31 mouse cellular contexts compared by ENCODE assay signal in genomic region chrX:98052811-98053210, GRCm38 (mm10).
"Had no signal": no experiment of that assay in that cellular context is flagged by ENCODE, and none has a peak within 500 bp of the region (broad histone marks: within the 10 kb centered on the region; RNA-seq: fewer than 3 reads in every experiment).

No protein-coding gene starts in this region.

- H3K4me1 ChIP-seq: limb, embryonic 10.5 days; limb, embryonic 12.5 days; limb, embryonic 13.5 days; limb, embryonic 15.5 days; liver, embryonic 12.5 days; liver, embryonic 13.5 days; liver, embryonic 15.5 days; lung, embryonic 15.5 days; megakaryocyte, embryonic 14.5 days; midbrain, embryonic 10.5 days; midbrain, embryonic 12.5 days; midbrain, embryonic 13.5 days; midbrain, embryonic 15.5 days; neural tube, embryonic 12.5 days had no signal

- H3K36me3 ChIP-seq: limb, embryonic 10.5 days; limb, embryonic 12.5 days; limb, embryonic 13.5 days; limb, embryonic 15.5 days; liver, embryonic 12.5 days; liver, embryonic 13.5 days; liver, embryonic 15.5 days; lung, embryonic 15.5 days; midbrain, embryonic 10.5 days; midbrain, embryonic 12.5 days; midbrain, embryonic 13.5 days; midbrain, embryonic 15.5 days; neural tube, embryonic 12.5 days had no signal

- H3K9ac ChIP-seq: limb, embryonic 12.5 days; limb, embryonic 13.5 days; limb, embryonic 15.5 days; liver, embryonic 12.5 days; liver, embryonic 13.5 days; liver, embryonic 14.5 days; liver, embryonic 15.5 days; lung, embryonic 14.5 days; lung, embryonic 15.5 days; midbrain, embryonic 12.5 days; midbrain, embryonic 13.5 days; midbrain, embryonic 15.5 days; neural tube, embryonic 12.5 days had no signal

- H3K4me2 ChIP-seq: limb, embryonic 12.5 days; limb, embryonic 13.5 days; limb, embryonic 15.5 days; liver, embryonic 11.5 days; liver, embryonic 12.5 days; liver, embryonic 13.5 days; liver, embryonic 15.5 days; lung, embryonic 14.5 days; lung, embryonic 15.5 days; midbrain, embryonic 11.5 days; midbrain, embryonic 12.5 days; midbrain, embryonic 13.5 days; midbrain, embryonic 15.5 days; neural tube, embryonic 12.5 days had no signal

- H3K27ac ChIP-seq: limb, embryonic 10.5 days; limb, embryonic 12.5 days; limb, embryonic 13.5 days; limb, embryonic 15.5 days; liver, embryonic 12.5 days; liver, embryonic 13.5 days; liver, embryonic 14.5 days; liver, embryonic 15.5 days; lung, embryonic 15.5 days; macrophage; midbrain, embryonic 10.5 days; midbrain, embryonic 12.5 days; midbrain, embryonic 13.5 days; midbrain, embryonic 15.5 days; neural tube, embryonic 12.5 days had no signal

- H3K9me3 ChIP-seq: limb, embryonic 10.5 days; limb, embryonic 12.5 days; limb, embryonic 13.5 days; limb, embryonic 15.5 days; liver, embryonic 12.5 days; liver, embryonic 13.5 days; liver, embryonic 15.5 days; lung, embryonic 15.5 days; megakaryocyte, embryonic 14.5 days; midbrain, embryonic 10.5 days; midbrain, embryonic 12.5 days; midbrain, embryonic 13.5 days; midbrain, embryonic 15.5 days; neural tube, embryonic 12.5 days had no signal

- ATAC-seq: liver, embryonic 12.5 days; lung, postnatal 0 days; midbrain, embryonic 13.5 days; midbrain, embryonic 15.5 days; midbrain, embryonic 16.5 days had no signal

- H3K4me3 ChIP-seq: limb, embryonic 10.5 days; limb, embryonic 12.5 days; limb, embryonic 13.5 days; limb, embryonic 15.5 days; liver, embryonic 12.5 days; liver, embryonic 13.5 days; liver, embryonic 15.5 days; lung, embryonic 15.5 days; megakaryocyte, embryonic 14.5 days; midbrain, embryonic 10.5 days; midbrain, embryonic 12.5 days; midbrain, embryonic 13.5 days; midbrain, embryonic 15.5 days; myocyte; neural tube, embryonic 12.5 days had no signal

- DNase-seq: left cerebral cortex, postnatal 4 days; liver; liver, embryonic 13.5 days; lung, adult 18-20 months; lung, adult 2 months; lung, embryonic 14.5 days; lung, postnatal 10 days; lung, postnatal 14 days; lung, postnatal 36 days; lung, postnatal 4 days; midbrain, embryonic 14.5 days had no signal

- H3K27me3 ChIP-seq: limb, embryonic 12.5 days; limb, embryonic 13.5 days; limb, embryonic 15.5 days; liver, embryonic 12.5 days; liver, embryonic 13.5 days; liver, embryonic 15.5 days; lung, embryonic 15.5 days; megakaryocyte, embryonic 14.5 days; midbrain, embryonic 12.5 days; midbrain, embryonic 13.5 days; midbrain, embryonic 15.5 days; neural tube, embryonic 12.5 days had no signal
